11 mouse cellular contexts compared by ENCODE assay signal in the genomic region with DNA sequence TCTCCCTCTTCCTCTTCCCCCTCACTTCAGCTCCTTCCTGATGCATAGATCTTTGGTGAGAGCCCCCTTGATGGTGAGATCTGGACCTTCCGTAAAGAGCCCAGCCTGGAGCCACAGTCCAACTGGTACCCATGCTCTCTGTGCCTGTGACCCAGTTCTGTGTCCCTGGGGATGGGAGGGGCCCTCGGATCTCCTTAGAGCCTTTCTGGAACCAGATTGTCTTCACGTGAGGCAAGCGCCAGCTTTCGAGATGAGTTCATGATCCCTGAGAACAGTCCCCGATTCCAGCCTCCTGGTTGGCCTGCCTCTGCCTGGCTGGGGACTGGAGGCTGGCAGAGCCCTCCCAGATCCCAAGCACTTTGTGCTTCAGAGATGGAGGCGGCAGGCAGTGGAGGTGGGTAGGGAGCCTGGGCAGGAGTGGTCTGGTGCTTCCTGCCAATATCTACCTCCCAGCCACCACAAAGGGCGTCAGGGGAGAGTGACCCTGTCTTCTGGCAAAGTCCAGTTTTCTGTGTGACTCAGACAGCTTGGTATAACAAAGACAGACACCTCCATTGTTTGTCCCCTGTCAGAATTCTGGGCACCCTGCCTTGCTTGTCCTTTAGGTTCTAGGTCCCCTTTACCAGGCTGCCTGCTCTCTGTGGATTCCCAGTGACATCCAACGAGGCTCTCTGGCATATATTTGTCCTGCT. TPM values are rescaled to one million over a fixed set of nuclear protein-coding genes. Genes with fewer than 3 reads are reported as not detected.
DNase-seq lines count a peak whose midpoint lies in the region; ATAC-seq and TF ChIP-seq lines count a peak whose summit lies in the region.
"Had no signal": no experiment of that assay in that cellular context is flagged by ENCODE, and none has a peak within 500 bp of the region (broad histone marks: within the 10 kb centered on the region; RNA-seq: fewer than 3 reads in every experiment).

No protein-coding gene starts in this region.

- no peaks in the 10 kb centered on the region for H3K36me3 ChIP-seq in hindbrain, embryonic 16.5 days (ENCODE audit: control insufficient read depth, insufficient read depth, low read length)
- H3K36me3 ChIP-seq in hindbrain, embryonic 13.5 days: no peaks in the 10 kb centered on the region
- H3K36me3 ChIP-seq in G1E (replicated peaks): peaks cover 38% of the 10 kb centered on the region
- H3K36me3 ChIP-seq in liver, embryonic 12.5 days: peaks cover 27% of the 10 kb centered on the region
- H3K36me3 ChIP-seq: heart, embryonic 15.5 days had no signal

- no peak for TF ChIP-seq CTCF in G1E (IDR thresholded peaks at IDR 0.05; ENCODE audit: low read depth, low read length)

- 56% methylated on average over 9 of the region's 9 CpGs for WGBS in hindbrain, embryonic 16.5 days
- 59% methylated on average over 9 of the region's 9 CpGs for WGBS in hindbrain, embryonic 13.5 days
- 49% methylated on average over 9 of the region's 9 CpGs for WGBS in liver, embryonic 12.5 days (ENCODE audit: insufficient replicate concordance)

- no peak for DNase-seq in G1E (ENCODE audit: low spot score)
- no peak for DNase-seq in layer of hippocampus, postnatal 25 days (ENCODE audit: extremely low spot score in 1 of 2, low spot score in 1 of 2)
- DNase-seq in heart, postnatal 14 days: no peak
- no peak for DNase-seq in right cerebral cortex, adult 18-20 months
- DNase-seq: kidney, postnatal 36 days; lung, postnatal 10 days had no signal

- H3K4me2 ChIP-seq in hindbrain, embryonic 16.5 days (ENCODE audit: low read length): no peak overlapping the region
- no peak overlapping the region for H3K4me2 ChIP-seq in hindbrain, embryonic 13.5 days
- peak overlapping the region; percentile 73 for H3K4me2 ChIP-seq in liver, embryonic 12.5 days
- H3K4me2 ChIP-seq: heart, embryonic 15.5 days had no signal

- no peaks in the 10 kb centered on the region for H3K27me3 ChIP-seq in hindbrain, embryonic 16.5 days (replicated peaks; ENCODE audit: control insufficient read depth, insufficient read depth, low read length)
- H3K27me3 ChIP-seq in hindbrain, embryonic 13.5 days: peaks cover 3% of the 10 kb centered on the region; the same call in 1 of the 2 replicates
- no peaks in the 10 kb centered on the region for H3K27me3 ChIP-seq in G1E (ENCODE audit: insufficient read depth, low read length)
- no peaks in the 10 kb centered on the region for H3K27me3 ChIP-seq in liver, embryonic 12.5 days (replicated peaks)
- H3K27me3 ChIP-seq: heart, embryonic 15.5 days had no signal

- peaks cover 2% of the 10 kb centered on the region; the same call in 1 of the 2 replicates for H3K4me1 ChIP-seq in hindbrain, embryonic 16.5 days (ENCODE audit: control insufficient read depth, insufficient read depth, low read depth, low read length)
- peaks cover 11% of the 10 kb centered on the region for H3K4me1 ChIP-seq in hindbrain, embryonic 13.5 days (replicated peaks)
- H3K4me1 ChIP-seq in G1E (ENCODE audit: insufficient read depth, low read depth, low read length): peaks cover 92% of the 10 kb centered on the region
- peaks cover 90% of the 10 kb centered on the region for H3K4me1 ChIP-seq in liver, embryonic 12.5 days
- H3K4me1 ChIP-seq: heart, embryonic 15.5 days had no signal

- no peak overlapping the region for H3K27ac ChIP-seq in hindbrain, embryonic 16.5 days (ENCODE audit: low read depth, low read length)
- H3K27ac ChIP-seq in hindbrain, embryonic 13.5 days: no peak overlapping the region
- peak overlapping the region; percentile 99 for H3K27ac ChIP-seq in liver, embryonic 12.5 days
- H3K27ac ChIP-seq: heart, embryonic 15.5 days had no signal

- ATAC-seq in hindbrain, embryonic 16.5 days: peak; percentile 37; the same call in 1 of the 2 replicates
- ATAC-seq in hindbrain, embryonic 13.5 days (ENCODE audit: low FRiP score): no peak
- peak; percentile 2; the same call in 1 of the 2 replicates for ATAC-seq in G1E (ENCODE audit: extremely low read depth, insufficient number of reproducible peaks, low FRiP score, poor library complexity, severe bottlenecking)
- 0 out of 2 replicates have a peak, but pooled peaks have one; percentile 2 for ATAC-seq in common myeloid progenitor, adult 5-6 weeks (replicated peaks; ENCODE audit: low read depth, poor library complexity, severe bottlenecking)
- peak; percentile 16; the same call in 1 of the 2 replicates for ATAC-seq in liver, embryonic 12.5 days

- H3K4me3 ChIP-seq in hindbrain, embryonic 16.5 days (ENCODE audit: low read length): no peak overlapping the region
- no peak overlapping the region for H3K4me3 ChIP-seq in hindbrain, embryonic 13.5 days
- H3K4me3 ChIP-seq in G1E (ENCODE audit: low read depth, low read length): peak overlapping the region; percentile 76
- H3K4me3 ChIP-seq in liver, embryonic 12.5 days: peak overlapping the region; percentile 67
- H3K4me3 ChIP-seq: heart, embryonic 15.5 days had no signal

- intact Hi-C loops in heart, postnatal 14 days (cut with DNase I): no loop called here

- no peaks in the 10 kb centered on the region for H3K9me3 ChIP-seq in hindbrain, embryonic 16.5 days (ENCODE audit: control insufficient read depth, low read length)
- H3K9me3 ChIP-seq in hindbrain, embryonic 13.5 days: no peaks in the 10 kb centered on the region
- no peaks in the 10 kb centered on the region for H3K9me3 ChIP-seq in G1E (replicated peaks)
- no peaks in the 10 kb centered on the region for H3K9me3 ChIP-seq in liver, embryonic 12.5 days (replicated peaks)
- H3K9me3 ChIP-seq: heart, embryonic 15.5 days had no signal

- no peak overlapping the region for H3K9ac ChIP-seq in hindbrain, embryonic 16.5 days (ENCODE audit: low read depth, low read length)
- H3K9ac ChIP-seq in hindbrain, embryonic 13.5 days: no peak overlapping the region
- H3K9ac ChIP-seq in liver, embryonic 12.5 days: peak overlapping the region; percentile 80
- H3K9ac ChIP-seq: heart, embryonic 15.5 days had no signal

RNA-seq across cellular contexts. Expression of a gene that starts 0.6 kb away (rescaled TPM):
- 0.93 and 1.6 TPM in 2 replicates for polyA plus RNA-seq in hindbrain, embryonic 16.5 days (2015; fragmentation: Nextera tagmentation; extraction: Ambion mirVana)
- polyA plus RNA-seq in hindbrain, embryonic 13.5 days (2015; fragmentation: Nextera tagmentation; extraction: Ambion mirVana): 1.8 and 2.7 TPM in 2 replicates
- 84.5 and 99.5 TPM in 2 replicates for total RNA-seq in G1E (2014; fragmentation: Nextera tagmentation)
- total RNA-seq in G1E (2017): 57.0 and 61.3 TPM in 2 replicates
- polyA plus RNA-seq in G1E (2012): 23.0 and 47.5 TPM in 2 replicates
- 28.4 and 29.1 TPM in 2 replicates for total RNA-seq in common myeloid progenitor, adult 5-6 weeks (2017)
- polyA plus RNA-seq in liver, embryonic 12.5 days (2016; fragmentation: Nextera tagmentation; extraction: Ambion mirVana): 123 and 126 TPM in 2 replicates
- total RNA-seq in layer of hippocampus, postnatal 25 days (2021): not detected
- 1 to 10 TPM in 1 of 2 experiments, under 1 TPM in 1; 0.96 to 1.8 TPM for total RNA-seq in heart, postnatal 14 days (2021)

RNA-seq across cellular contexts. Expression of a gene that starts 2.8 kb away (rescaled TPM):
- polyA plus RNA-seq in hindbrain, embryonic 16.5 days (2015; fragmentation: Nextera tagmentation; extraction: Ambion mirVana): 0.15 and 0.39 TPM in 2 replicates
- polyA plus RNA-seq in hindbrain, embryonic 13.5 days (2015; fragmentation: Nextera tagmentation; extraction: Ambion mirVana): 0.26 and 0.38 TPM in 2 replicates
- 22.1 and 25.9 TPM in 2 replicates for total RNA-seq in G1E (2014; fragmentation: Nextera tagmentation)
- total RNA-seq in G1E (2017): 15.6 and 17.6 TPM in 2 replicates
- polyA plus RNA-seq in G1E (2012): 15.9 and 16.3 TPM in 2 replicates
- 2.1 and 2.2 TPM in 2 replicates for total RNA-seq in common myeloid progenitor, adult 5-6 weeks (2017)
- 2.6 and 3.4 TPM in 2 replicates for polyA plus RNA-seq in liver, embryonic 12.5 days (2016; fragmentation: Nextera tagmentation; extraction: Ambion mirVana)
- under 1 TPM; 0.47 to 0.64 TPM for total RNA-seq in layer of hippocampus, postnatal 25 days (2021)
- under 1 TPM; 0.17 to 0.83 TPM for total RNA-seq in heart, postnatal 14 days (2021)

RNA-seq across cellular contexts. Expression of a gene that starts 19.2 kb away (rescaled TPM):
- polyA plus RNA-seq in hindbrain, embryonic 16.5 days (2015; fragmentation: Nextera tagmentation; extraction: Ambion mirVana): 0.88 and 4.2 TPM in 2 replicates
- 0.67 and 0.81 TPM in 2 replicates for polyA plus RNA-seq in hindbrain, embryonic 13.5 days (2015; fragmentation: Nextera tagmentation; extraction: Ambion mirVana)
- total RNA-seq in G1E (2014; fragmentation: Nextera tagmentation) (not detected in 2 replicates), G1E (2017) (0.06 and 0.11 TPM in 2 replicates)
- not detected in 2 replicates for polyA plus RNA-seq in G1E (2012)
- total RNA-seq in common myeloid progenitor, adult 5-6 weeks (2017): 0.05 and 1.4 TPM in 2 replicates
- polyA plus RNA-seq in liver, embryonic 12.5 days (2016; fragmentation: Nextera tagmentation; extraction: Ambion mirVana): 0.83 and 1.2 TPM in 2 replicates
- total RNA-seq in layer of hippocampus, postnatal 25 days (2021): under 1 TPM in 1 of 2 experiments, not detected in 1; 0.20 TPM
- 100 to 1,000 TPM; 243 TPM for total RNA-seq in heart, postnatal 14 days (2021)

RNA-seq across cellular contexts. Expression of a gene that starts 42.1 kb away (rescaled TPM):
- 33.2 and 34.3 TPM in 2 replicates for polyA plus RNA-seq in hindbrain, embryonic 16.5 days (2015; fragmentation: Nextera tagmentation; extraction: Ambion mirVana)
- 45.1 and 47.1 TPM in 2 replicates for polyA plus RNA-seq in hindbrain, embryonic 13.5 days (2015; fragmentation: Nextera tagmentation; extraction: Ambion mirVana)
- total RNA-seq in G1E (2014; fragmentation: Nextera tagmentation) (34.3 and 39.8 TPM in 2 replicates), G1E (2017) (83.4 and 91.3 TPM in 2 replicates)
- polyA plus RNA-seq in G1E (2012): 3.5 and 5.0 TPM in 2 replicates
- 58.8 and 59.1 TPM in 2 replicates for total RNA-seq in common myeloid progenitor, adult 5-6 weeks (2017)
- 56.5 and 58.1 TPM in 2 replicates for polyA plus RNA-seq in liver, embryonic 12.5 days (2016; fragmentation: Nextera tagmentation; extraction: Ambion mirVana)
- 10 to 100 TPM; 10.5 to 13.7 TPM for total RNA-seq in layer of hippocampus, postnatal 25 days (2021)
- 10 to 100 TPM; 10.7 to 12.9 TPM for total RNA-seq in heart, postnatal 14 days (2021)

RNA-seq across cellular contexts. Expression of a gene that starts 42.2 kb away (rescaled TPM):
- polyA plus RNA-seq in hindbrain, embryonic 16.5 days (2015; fragmentation: Nextera tagmentation; extraction: Ambion mirVana): 8.9 and 10.6 TPM in 2 replicates
- polyA plus RNA-seq in hindbrain, embryonic 13.5 days (2015; fragmentation: Nextera tagmentation; extraction: Ambion mirVana): 13.2 and 13.8 TPM in 2 replicates
- total RNA-seq in G1E (2014; fragmentation: Nextera tagmentation): 193 and 203 TPM in 2 replicates
- total RNA-seq in G1E (2017): 22.5 and 27.4 TPM in 2 replicates
- 41.1 and 43.3 TPM in 2 replicates for polyA plus RNA-seq in G1E (2012)
- 77.6 and 92.6 TPM in 2 replicates for total RNA-seq in common myeloid progenitor, adult 5-6 weeks (2017)
- 10.9 and 11.3 TPM in 2 replicates for polyA plus RNA-seq in liver, embryonic 12.5 days (2016; fragmentation: Nextera tagmentation; extraction: Ambion mirVana)
- 10 to 100 TPM; 26.7 to 27.1 TPM for total RNA-seq in layer of hippocampus, postnatal 25 days (2021)
- total RNA-seq in heart, postnatal 14 days (2021): 10 to 100 TPM; 24.3 to 26.5 TPM

Comparison
In these comparisons a context has a peak if more than half of its experiments do, and no peak if none do; other contexts are left out.
1. H3K4me3 ChIP-seq: peak in G1E (single experiment) and liver, embryonic 12.5 days (single experiment); none in hindbrain, embryonic 16.5 days (single experiment) and hindbrain, embryonic 13.5 days (single experiment).
2. RNA of a gene that starts 0.6 kb away (total RNA-seq): 57.0 to 99.5 TPM in G1E and 28.4 to 29.1 TPM in common myeloid progenitor, adult 5-6 weeks; 0.96 to 1.8 TPM in heart, postnatal 14 days and not detected in layer of hippocampus, postnatal 25 days; every median in the first group is over 10 times any median in the second.
3. RNA of a gene that starts 19.2 kb away (total RNA-seq): 243 TPM in heart, postnatal 14 days; 0.20 TPM in layer of hippocampus, postnatal 25 days, 0.06 to 0.11 TPM in G1E and 0.05 to 1.4 TPM in common myeloid progenitor, adult 5-6 weeks; every median in the first group is over 100 times any median in the second.